8 mouse cellular contexts compared by ENCODE assay signal in genomic region chr2:127462314-127462713, GRCm38 (mm10). TPM values are rescaled to one million over a fixed set of nuclear protein-coding genes. Genes with fewer than 3 reads are reported as not detected.
DNase-seq lines count a peak whose midpoint lies in the region; ATAC-seq and TF ChIP-seq lines count a peak whose summit lies in the region.

No protein-coding gene starts in this region.

- H3K27ac ChIP-seq in kidney, adult 2 months (ENCODE audit: insufficient read depth, low read depth, low read length): no peak overlapping the region
- H3K27ac ChIP-seq in liver, adult 2 months (replicated peaks; ENCODE audit: insufficient read depth, low read depth, low read length): no peak overlapping the region
- H3K27ac ChIP-seq in testis, adult 2 months (ENCODE audit: control insufficient read depth, insufficient read depth, low read depth, low read length): no peak overlapping the region

- H3K4me1 ChIP-seq in kidney, adult 2 months (ENCODE audit: control insufficient read depth, insufficient read depth, low read length): no peaks in the 10 kb centered on the region
- H3K4me1 ChIP-seq in liver, adult 2 months (ENCODE audit: control insufficient read depth, insufficient read depth, low read length): no peaks in the 10 kb centered on the region
- H3K4me1 ChIP-seq in testis, adult 2 months (ENCODE audit: control insufficient read depth, insufficient read depth, low read length): no peaks in the 10 kb centered on the region; the same call in 1 of the 2 replicates

- no peak overlapping the region for H3K4me3 ChIP-seq in kidney, adult 2 months (ENCODE audit: insufficient read depth, low read depth, low read length)
- H3K4me3 ChIP-seq in liver, adult 2 months (ENCODE audit: insufficient read depth, low read depth, low read length): no peak overlapping the region
- no peak overlapping the region for H3K4me3 ChIP-seq in testis, adult 2 months (ENCODE audit: control insufficient read depth, low read depth, low read length)

- peak; percentile 81 for ATAC-seq in monocyte, adult 5-6 weeks (replicated peaks; ENCODE audit: insufficient number of reproducible peaks, low FRiP score, low TSS enrichment, poor library complexity, severe bottlenecking)

- no peaks in the 10 kb centered on the region for H3K79me2 ChIP-seq in liver, adult 2 months (ENCODE audit: control insufficient read depth, insufficient read depth, low read length)

- no peaks in the 10 kb centered on the region for H3K27me3 ChIP-seq in kidney, adult 2 months (replicated peaks; ENCODE audit: control insufficient read depth, insufficient read depth, low read length)
- H3K27me3 ChIP-seq in liver, adult 2 months (ENCODE audit: control insufficient read depth, insufficient read depth, low read length): 0 out of 2 replicates have a peak, but pooled peaks cover 2% of the 10 kb centered on the region
- no peaks in the 10 kb centered on the region for H3K27me3 ChIP-seq in testis, adult 2 months (ENCODE audit: control insufficient read depth, insufficient read depth, low read length)

- no peak for TF ChIP-seq POLR2A in kidney, adult 2 months (IDR thresholded peaks at IDR 0.05; ENCODE audit: low read depth, low read length)
- TF ChIP-seq POLR2A in liver, adult 2 months (IDR thresholded peaks at IDR 0.05; ENCODE audit: extremely low read depth, insufficient read depth, low read length): no peak
- TF ChIP-seq POLR2A in testis, adult 2 months (IDR thresholded peaks at IDR 0.05; ENCODE audit: control insufficient read depth, low read depth, low read length): no peak

- peak; percentile 95 for TF ChIP-seq CTCF in kidney, adult 2 months (conservative IDR thresholded peaks at IDR 0.05; ENCODE audit: insufficient read depth, insufficient read length, low read depth, low read length)
- peak; percentile 93 for TF ChIP-seq CTCF in liver, adult 2 months (IDR thresholded peaks at IDR 0.05; ENCODE audit: low read depth, low read length)
- TF ChIP-seq CTCF in testis, adult 2 months (IDR thresholded peaks at IDR 0.05; ENCODE audit: control insufficient read depth, insufficient read depth, insufficient replicate concordance, low read depth, low read length): peak; percentile 80; the same call in 1 of the 2 replicates

- DNase-seq in 416B (ENCODE audit: low read depth) (peak; percentile 56), adipocyte (ENCODE audit: low spot score) (peak; percentile 54)
- peak; percentile 88 for DNase-seq in embryo, embryonic 10 days (ENCODE audit: low spot score)
- peak; percentile 60 for DNase-seq in heart, adult 8-10 months (ENCODE audit: low spot score)
- peak; percentile 73 for DNase-seq in kidney, adult 2 months
- DNase-seq in liver, adult 2 months (ENCODE audit: extremely low read depth, low read depth, low spot score): peak; percentile 25

- H3K9ac ChIP-seq in liver, adult 2 months (ENCODE audit: low read depth, low read length): no peak overlapping the region

- 6% methylated on average over 8 of the region's 8 CpGs for WGBS in kidney, adult 2 months
- 9% methylated on average over 8 of the region's 8 CpGs for WGBS in liver, adult 2 months

- no peaks in the 10 kb centered on the region for H3K36me3 ChIP-seq in kidney, adult 2 months (ENCODE audit: control insufficient read depth, insufficient read depth, low read length)
- no peaks in the 10 kb centered on the region for H3K36me3 ChIP-seq in liver, adult 2 months (ENCODE audit: control insufficient read depth, insufficient read depth, low read length)
- H3K36me3 ChIP-seq in testis, adult 2 months (ENCODE audit: control insufficient read depth, insufficient read depth, low read length): no peaks in the 10 kb centered on the region

RNA-seq across cellular contexts. Expression of gene Fahd2a, which starts 17.9 kb away (rescaled TPM):
- 10 to 100 TPM; 42.1 to 59.5 (median 52.5) TPM for total RNA-seq in heart, adult 8-10 months (2022)
- polyA plus RNA-seq in kidney, adult 2 months (2012; rRNA removed): 71.9 and 86.5 TPM in 2 replicates
- 17.5 and 18.5 TPM in 2 replicates for total RNA-seq in liver, adult 2 months (2014; rRNA removed)
- polyA plus RNA-seq in liver, adult 2 months (2012; rRNA removed): 21.5 and 27.3 TPM in 2 replicates
- 6.5 to 14.6 TPM (median 7.1 TPM) in 3 replicates for total RNA-seq in monocyte, adult 5-6 weeks (2017)
- 26.7 and 27.1 TPM in 2 replicates for polyA plus RNA-seq in testis, adult 2 months (2012; rRNA removed)

RNA-seq across cellular contexts. Expression of gene Gpat2, which starts 37.3 kb away (rescaled TPM):
- not detected for total RNA-seq in heart, adult 8-10 months (2022)
- polyA plus RNA-seq in kidney, adult 2 months (2012; rRNA removed): 1.4 and 1.9 TPM in 2 replicates
- total RNA-seq in liver, adult 2 months (2014; rRNA removed): 1.2 and 1.3 TPM in 2 replicates
- 2.1 and 2.2 TPM in 2 replicates for polyA plus RNA-seq in liver, adult 2 months (2012; rRNA removed)
- not detected in 3 replicates for total RNA-seq in monocyte, adult 5-6 weeks (2017)
- 53.2 and 63.0 TPM in 2 replicates for polyA plus RNA-seq in testis, adult 2 months (2012; rRNA removed)

RNA-seq across cellular contexts. Expression of gene Kcnip3, which starts 59.6 kb away (rescaled TPM):
- total RNA-seq in heart, adult 8-10 months (2022): 1 to 10 TPM in 3 of 4 experiments, under 1 TPM in 1; 0.86 to 1.3 (median 1.2) TPM
- polyA plus RNA-seq in kidney, adult 2 months (2012; rRNA removed): 4.1 and 4.7 TPM in 2 replicates
- total RNA-seq in liver, adult 2 months (2014; rRNA removed): 0.09 and 0.67 TPM in 2 replicates
- 0.25 and 0.45 TPM in 2 replicates for polyA plus RNA-seq in liver, adult 2 months (2012; rRNA removed)
- total RNA-seq in monocyte, adult 5-6 weeks (2017): 3.9 to 25.7 TPM (median 6.4 TPM) in 3 replicates
- polyA plus RNA-seq in testis, adult 2 months (2012; rRNA removed): 2.7 and 4.5 TPM in 2 replicates

Comparison
In these comparisons a context has a peak if more than half of its experiments do, and no peak if none do; other contexts are left out.
1. DNase-seq: peak in every context shown above with its lines; median percentile 88 in embryo, embryonic 10 days; 73 in kidney, adult 2 months; 60 in heart, adult 8-10 months; 56 in 416B; 54 in adipocyte; 25 in liver, adult 2 months.